Mouse (Mus musculus) macrophage (primary cell): ENCODE data around the gene Ncam2. TPM values are rescaled to one million over a fixed set of nuclear protein-coding genes. Genes with fewer than 3 reads are reported as not detected.

Experiments
- H3K27ac ChIP-seq: fragments of 350-480 bp; formaldehyde crosslinking; 2 replicates; pipeline ENCODE4 v1.9.0; 2021
- H3K36me3 ChIP-seq: fragments of 350-480 bp; formaldehyde crosslinking; 2 replicates; pipeline ENCODE4 v1.9.0; 2021; ENCODE audit errors: inconsistent target
- H3K4me3 ChIP-seq: fragments of 350-480 bp; formaldehyde crosslinking; 2 replicates; pipeline ENCODE4 v1.9.0; 2021; ENCODE audit errors: inconsistent target
- H3K79me2 ChIP-seq: fragments of 350-480 bp; formaldehyde crosslinking; 2 replicates; pipeline ENCODE4 v1.9.0; 2021; ENCODE audit errors: inconsistent target
- WGBS: methylation state at CpG from one replicate; pipeline ENCODE4 v1.1.7; 2026; ENCODE audit warnings: inconsistent platforms; ENCODE audit not compliant: missing documents; 5-methylcytosine and 5-hydroxymethylcytosine counted together
- polyA plus RNA-seq: library from polyadenylated mRNA; stranded (reverse); fragments of 250-400 nt; gene quantifications from 3 replicates; pipeline ENCODE4 v1.2.4, GENCODE M21; 2018; ENCODE audit warnings: inconsistent platforms

Gene Ncam2
- polyA plus RNA-seq, 1 experiment from 2014 or later, result 0.07 TPM

GRCm38 (mm10) chr16:81650286-81650685 lies 449.8 kb downstream of the Ncam2 start:
- Histone ChIP-seq H3K27ac (no peak overlapping the region), H3K79me2 (no peaks in the 10 kb centered on the region), H3K36me3 (no peaks in the 10 kb centered on the region), H3K4me3 (no peak overlapping the region)
- WGBS, result 97% methylated on average over 3 of the region's 3 CpGs

DNA sequence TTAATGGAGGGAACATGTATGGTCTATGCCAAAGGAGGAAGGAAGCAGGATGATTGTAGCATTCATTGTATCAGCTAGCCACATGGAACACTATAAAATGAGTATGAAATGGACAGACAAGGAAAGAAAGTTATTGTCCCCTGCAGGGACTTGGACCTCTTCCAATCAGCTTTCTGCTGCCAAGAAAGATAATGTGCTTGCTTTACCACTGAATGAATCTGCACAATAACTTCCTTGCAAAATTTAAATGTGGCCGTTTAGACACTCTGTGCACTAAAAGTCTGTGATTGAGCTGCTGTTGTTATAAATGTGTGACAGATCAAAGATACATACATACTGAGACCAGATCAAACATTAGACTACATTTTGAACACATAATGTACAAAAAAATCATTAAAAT lies 451.1 kb downstream of the Ncam2 start:
- Histone ChIP-seq H3K27ac (no peak overlapping the region), H3K79me2 (no peaks in the 10 kb centered on the region), H3K4me3 (no peak overlapping the region), H3K36me3 (no peaks in the 10 kb centered on the region)
- 14% methylated on average over 1 of the region's 1 CpGs for WGBS

DNA sequence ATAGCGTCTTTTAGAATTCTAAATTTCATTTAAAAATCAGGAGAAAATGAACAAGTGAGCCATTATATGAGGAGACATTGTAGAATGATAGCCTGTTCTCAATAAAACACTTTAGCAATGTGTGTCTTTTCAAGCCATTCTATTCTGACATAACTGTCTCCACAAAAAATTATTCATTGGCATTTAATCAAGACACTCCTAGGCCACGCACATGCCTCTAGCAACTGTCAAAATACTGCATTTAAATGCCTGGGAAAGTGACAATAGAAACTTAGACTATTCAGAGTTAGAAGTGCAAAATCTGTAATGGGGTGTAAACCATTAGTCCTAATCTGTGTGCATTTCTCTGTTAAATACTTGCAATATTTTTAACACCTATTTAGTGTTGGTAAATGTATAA lies 456.1 kb downstream of the Ncam2 start:
- H3K79me2 ChIP-seq, result no peaks in the 10 kb centered on the region
- H3K27ac ChIP-seq, result no peak overlapping the region
- H3K36me3 ChIP-seq, result no peaks in the 10 kb centered on the region
- H3K4me3 ChIP-seq, result no peak overlapping the region
- 89% methylated on average over 2 of the region's 2 CpGs for WGBS

DNA sequence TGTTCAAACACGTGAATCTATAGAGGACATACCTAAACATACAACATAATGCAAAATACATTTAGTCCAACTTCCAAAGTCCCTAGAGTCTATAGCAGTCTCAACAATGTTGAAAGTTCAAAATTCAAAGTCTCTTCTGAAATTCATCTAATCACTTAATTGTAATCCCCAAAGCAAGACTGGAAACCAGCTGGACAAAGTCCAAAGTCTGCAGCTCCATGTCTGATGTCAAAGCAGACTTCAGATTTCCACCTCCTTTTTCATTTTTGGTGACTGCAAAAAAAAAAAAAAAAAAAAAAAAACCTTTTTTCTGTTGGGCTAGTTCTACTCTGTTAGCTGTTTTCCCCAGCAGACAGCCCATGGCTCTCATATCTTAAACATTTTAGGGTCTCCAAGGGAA lies 473.4 kb downstream of the Ncam2 start:
- 82% methylated on average over 1 of the region's 1 CpGs for WGBS
- Histone ChIP-seq H3K27ac (no peak overlapping the region), H3K36me3 (no peaks in the 10 kb centered on the region), H3K79me2 (no peaks in the 10 kb centered on the region), H3K4me3 (no peak overlapping the region)

DNA sequence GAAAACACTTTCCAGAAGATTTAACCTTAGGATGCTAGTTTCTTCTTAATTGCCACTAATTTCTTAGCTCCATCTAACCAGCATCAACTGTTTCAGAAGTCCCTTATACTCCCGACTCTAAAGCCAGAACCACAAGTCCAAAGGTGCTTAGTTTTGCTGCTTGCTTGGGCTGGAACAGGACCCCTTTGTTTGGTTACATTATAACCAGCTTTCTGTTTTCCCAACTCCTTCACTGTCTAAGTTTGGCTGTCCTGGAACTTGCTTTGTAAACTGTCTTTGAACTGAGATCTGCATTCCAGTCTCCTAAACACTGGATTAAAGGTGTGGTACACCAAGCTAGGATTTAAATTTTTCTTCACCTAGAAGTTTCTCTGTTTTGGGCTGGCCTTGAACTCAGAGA lies 475.0 kb downstream of the Ncam2 start:
- Histone ChIP-seq H3K79me2 (no peaks in the 10 kb centered on the region), H3K36me3 (no peaks in the 10 kb centered on the region), H3K4me3 (no peak overlapping the region), H3K27ac (no peak overlapping the region)
- 92% methylated on average over 1 of the region's 1 CpGs for WGBS
